Mouse (Mus musculus) liver, adult 2 months (tissue): ENCODE results near the gene Slc13a3.

Source experiments
- CTCF ChIP-seq: fragments of 200-500 bp; IDR thresholded peaks from 2 replicates; pipeline ENCODE4 v1.5.1; 2011; ENCODE audit warnings: low read depth, low read length, control low read depth
- POLR2A ChIP-seq: fragments of 200-500 bp; IDR thresholded peaks from 2 replicates; pipeline ENCODE4 v1.6.1; 2011; ENCODE audit warnings: low read length, control low read depth; ENCODE audit not compliant: insufficient read depth; ENCODE audit errors: extremely low read depth

GRCm38 (mm10) chr2:165494495-165494894 is 21.5 kb upstream of the Slc13a3 start:
- TF ChIP-seq CTCF (no peak), POLR2A (no peak)
